Mouse (Mus musculus) ES-Bruce4 (cell line): ENCODE results near the gene Tmem56.

Experiments
- CTCF ChIP-seq: IDR thresholded peaks from one replicate; pipeline ENCODE4 v1.8.1; 2011; ENCODE audit warnings: low read depth, low read length
- EP300 ChIP-seq: IDR thresholded peaks from 2 replicates; pipeline ENCODE4 v1.6.1; 2011; ENCODE audit warnings: low read depth, low read length; ENCODE audit not compliant: insufficient read depth

- TF ChIP-seq CTCF = no peak
- no peak for TF ChIP-seq EP300
Observed at GRCm38 (mm10) chr3:121168581-121168980, 114.3 kb downstream of the Tmem56 start.
